Comparison of ENCODE assay signal across 17 mouse cellular contexts in the genomic region with DNA sequence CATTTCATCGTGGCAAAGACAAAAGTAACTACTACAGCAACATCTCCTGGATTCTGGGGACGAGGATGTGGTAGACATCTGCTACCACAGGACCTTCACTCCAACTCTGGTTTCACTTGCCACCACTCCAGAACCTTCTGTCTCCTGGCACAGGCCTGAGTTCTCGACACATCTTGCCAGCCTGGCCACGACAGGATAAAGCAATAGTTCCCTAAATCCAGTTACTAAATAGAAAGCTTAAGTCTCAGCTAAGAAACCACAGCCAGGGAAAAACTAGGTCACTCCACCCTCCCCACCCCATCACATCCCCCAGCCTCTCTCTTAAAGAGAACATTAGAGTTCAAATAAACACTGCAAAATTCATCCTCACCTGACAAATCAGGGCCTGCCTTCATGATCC.
A peak's percentile ranks its signal among the peaks of the same experiment; 100 is the strongest.
DNase-seq lines count a peak whose midpoint lies in the region; TF ChIP-seq lines count a peak whose summit lies in the region.
"Had no signal": no experiment of that assay in that cellular context is flagged by ENCODE, and none has a peak within 500 bp of the region (broad histone marks: within the 10 kb centered on the region; RNA-seq: fewer than 3 reads in every experiment).

No protein-coding gene starts in this region.

- intact Hi-C loops in left cerebral cortex, adult 2 months (cut with DNase I): no loop called here

- DNase-seq in gastrocnemius, adult 18-20 months (ENCODE audit: low spot score): peak; percentile 53
- DNase-seq in gastrocnemius, postnatal 4 days (ENCODE audit: low spot score in 2 of 2): no peak
- DNase-seq in left cerebral cortex, adult 2 months (ENCODE audit: extremely low spot score in 1 of 2, low spot score in 2 of 2): no peak
- DNase-seq in left cerebral cortex, adult 8-10 months (ENCODE audit: low spot score in 2 of 2): no peak
- DNase-seq in fibroblast of lung, adult 2 months (ENCODE audit: low read depth): peak; percentile 83
- DNase-seq in skeletal muscle tissue, adult 2 months (ENCODE audit: low read depth, low spot score): peak; percentile 35
- DNase-seq in ovary, postnatal 36 days (ENCODE audit: low spot score): no peak
- DNase-seq: B cell, adult 2 months; cerebellum, adult 18-20 months; cerebellum, postnatal 36 days; kidney, adult 18-20 months; liver, postnatal 0 days; right cerebral cortex, postnatal 25 days had no signal

- H3K27ac ChIP-seq in left cerebral cortex, adult 2 months: peak overlapping the region; percentile 40; the same call in 1 of the 2 replicates
- H3K27ac ChIP-seq: hindbrain, embryonic 13.5 days; kidney, postnatal 0 days; limb, embryonic 12.5 days; macrophage had no signal

- H3K4me3 ChIP-seq in left cerebral cortex, adult 2 months: no peak overlapping the region
- H3K4me3 ChIP-seq: hindbrain, embryonic 13.5 days; limb, embryonic 12.5 days had no signal

- TF ChIP-seq CTCF in left cerebral cortex, adult 2 months (IDR thresholded peaks at IDR 0.05): no peak

Comparison
In these comparisons a context has a peak if more than half of its experiments do, and no peak if none do; other contexts are left out.
1. DNase-seq: peak in gastrocnemius, adult 18-20 months (single experiment), fibroblast of lung, adult 2 months (single experiment) and skeletal muscle tissue, adult 2 months (single experiment); none in gastrocnemius, postnatal 4 days (0 of 2), left cerebral cortex, adult 2 months (0 of 2), left cerebral cortex, adult 8-10 months (0 of 2) and ovary, postnatal 36 days (single experiment).